Mouse (Mus musculus) lung, adult 18-20 months (tissue): ENCODE measurements at regions not wholly inside any gene's neighbourhood (a gene's known extent, or its start where the extent isn't known, plus 50 kb on each side); places are given as distances from the start of the nearest gene placed in this dataset.

Experiments
- DNase-seq, 2 experiments: peaks; one replicate each; pipeline ENCODE4 v3.0.0; 2022; ENCODE audit warnings: mixed read lengths in 2 of 2

GRCm38 (mm10) chr1:163190841-163191240 lies 105.4 kb upstream of the Mroh9 start:
- DNase-seq, result no peak

- no peak for DNase-seq
Observed at GRCm38 (mm10) chr1:163181851-163182250, 96.4 kb upstream of the Mroh9 start.

GRCm38 (mm10) chr1:163177011-163177410 lies 91.5 kb upstream of the Mroh9 start:
- DNase-seq, result no peak

- DNase-seq, result peak in 1 of 2 experiments; percentile 3
Observed at GRCm38 (mm10) chr1:163167051-163167450, 81.6 kb upstream of the Mroh9 start.

GRCm38 (mm10) chr1:163163636-163164035 lies 78.2 kb upstream of the Mroh9 start:
- no peak for DNase-seq

- DNase-seq, result no peak
Observed at GRCm38 (mm10) chr1:163159911-163160310, 74.4 kb upstream of the Mroh9 start.

GRCm38 (mm10) chr1:163158491-163158890 lies 73.0 kb upstream of the Mroh9 start:
- peak in 1 of 2 experiments; percentile 2 for DNase-seq

- DNase-seq, result peak; percentile 26 to 67
Observed at GRCm38 (mm10) chr1:163150203-163150855, 64.9 kb upstream of the Mroh9 start.

GRCm38 (mm10) chr1:163146641-163147040 lies 61.2 kb upstream of the Mroh9 start:
- no peak for DNase-seq

- no peak for DNase-seq
Observed at GRCm38 (mm10) chr1:163143113-163143512, 57.6 kb upstream of the Mroh9 start.

- DNase-seq, result no peak
Observed at GRCm38 (mm10) chr1:163141471-163141870, 56.0 kb upstream of the Mroh9 start.

GRCm38 (mm10) chr1:163138179-163138578 lies 52.7 kb upstream of the Mroh9 start:
- DNase-seq, result no peak
